Mouse (Mus musculus): ENCODE results near the gene Sema6c. TPM values are rescaled to one million over a fixed set of nuclear protein-coding genes. Genes with fewer than 3 reads are reported as not detected.

The Sema6c gene
- total and polyA plus RNA-seq, 2 experiments from 2014 or later = 17.1 to 126 TPM

- H3K4me1 ChIP-seq (ENCODE audit: insufficient read depth, low read length) = no peaks in the 10 kb centered on the region
- no peak for TF ChIP-seq CTCF (IDR thresholded peaks at IDR 0.05)
- H3K4me2 ChIP-seq (ENCODE audit: low read depth, low read length, poor library complexity, severe bottlenecking) = no peak overlapping the region
- H3K9ac ChIP-seq (replicated peaks; ENCODE audit: low read length, poor library complexity, severe bottlenecking) = no peak overlapping the region
- no peak for DNase-seq (ENCODE audit: low spot score)
- WGBS = 61% methylated on average over 18 of the region's 18 CpGs
- no peaks in the 10 kb centered on the region for H3K27me3 ChIP-seq (ENCODE audit: insufficient read depth, low read length)
- no peak for ATAC-seq (ENCODE audit: low FRiP score)
- no peaks in the 10 kb centered on the region for H3K9me3 ChIP-seq (ENCODE audit: low read length)
- H3K27ac ChIP-seq (ENCODE audit: low read depth, low read length) = no peak overlapping the region
- peaks cover 14% of the 10 kb centered on the region for H3K36me3 ChIP-seq (ENCODE audit: insufficient read depth, low read length)
- H3K4me3 ChIP-seq (ENCODE audit: low read depth, low read length) = no peak overlapping the region
Observed at GRCm38 (mm10) chr3:95140289-95140595, 20.0 kb upstream of the Sema6c start.

GRCm38 (mm10) chr3:95140795-95141194, 19.5 kb upstream of the Sema6c start:
- Histone ChIP-seq H3K36me3 (ENCODE audit: insufficient read depth, low read length) (peaks cover 14% of the 10 kb centered on the region), H3K9me3 (ENCODE audit: low read length) (no peaks in the 10 kb centered on the region), H3K27ac (ENCODE audit: low read depth, low read length) (no peak overlapping the region), H3K27me3 (ENCODE audit: insufficient read depth, low read length) (no peaks in the 10 kb centered on the region), H3K9ac (replicated peaks; ENCODE audit: low read length, poor library complexity, severe bottlenecking) (no peak overlapping the region), H3K4me3 (ENCODE audit: low read depth, low read length) (no peak overlapping the region), H3K4me2 (ENCODE audit: low read depth, low read length, poor library complexity, severe bottlenecking) (no peak overlapping the region), H3K4me1 (ENCODE audit: insufficient read depth, low read length) (no peaks in the 10 kb centered on the region)
- no peak for TF ChIP-seq CTCF (IDR thresholded peaks at IDR 0.05)
- DNase-seq (ENCODE audit: low spot score) = no peak
- WGBS = 79% methylated on average over 6 of the region's 6 CpGs
- no peak for ATAC-seq (ENCODE audit: low FRiP score)

- no peak for DNase-seq (ENCODE audit: low spot score)
- H3K4me2 ChIP-seq (ENCODE audit: low read depth, low read length, poor library complexity, severe bottlenecking) = no peak overlapping the region
- no peak for ATAC-seq (ENCODE audit: low FRiP score)
- H3K36me3 ChIP-seq (ENCODE audit: insufficient read depth, low read length) = peaks cover 14% of the 10 kb centered on the region
- 97% methylated on average over 9 of the region's 9 CpGs for WGBS
- no peak overlapping the region for H3K27ac ChIP-seq (ENCODE audit: low read depth, low read length)
- H3K9ac ChIP-seq (replicated peaks; ENCODE audit: low read length, poor library complexity, severe bottlenecking) = no peak overlapping the region
- no peaks in the 10 kb centered on the region for H3K9me3 ChIP-seq (ENCODE audit: low read length)
- H3K4me1 ChIP-seq (ENCODE audit: insufficient read depth, low read length) = no peaks in the 10 kb centered on the region
- H3K27me3 ChIP-seq (ENCODE audit: insufficient read depth, low read length) = no peaks in the 10 kb centered on the region
- no peak overlapping the region for H3K4me3 ChIP-seq (ENCODE audit: low read depth, low read length)
- no peak for TF ChIP-seq CTCF (IDR thresholded peaks at IDR 0.05)
Observed at GRCm38 (mm10) chr3:95141474-95141873, 18.8 kb upstream of the Sema6c start.

- no peaks in the 10 kb centered on the region for H3K4me1 ChIP-seq (ENCODE audit: insufficient read depth, low read length)
- H3K4me2 ChIP-seq (ENCODE audit: low read depth, low read length, poor library complexity, severe bottlenecking) = no peak within 1 kb of the TSS
- no peaks in the 10 kb centered on the region for H3K27me3 ChIP-seq (ENCODE audit: insufficient read depth, low read length)
- H3K9me3 ChIP-seq (ENCODE audit: low read length) = no peaks in the 10 kb centered on the region
- 87% methylated on average over 10 of the region's 10 CpGs for WGBS
- DNase-seq (ENCODE audit: low spot score) (no peak), ATAC-seq (ENCODE audit: low FRiP score) (no peak; the same call in 1 of the 2 replicates)
- H3K9ac ChIP-seq (replicated peaks; ENCODE audit: low read length, poor library complexity, severe bottlenecking) = no peak within 1 kb of the TSS
- H3K27ac ChIP-seq (ENCODE audit: low read depth, low read length) = no peak within 1 kb of the TSS
- no peak within 1 kb of the TSS for H3K4me3 ChIP-seq (ENCODE audit: low read depth, low read length)
- peaks cover 14% of the 10 kb centered on the region for H3K36me3 ChIP-seq (ENCODE audit: insufficient read depth, low read length)
- no peak for TF ChIP-seq CTCF (IDR thresholded peaks at IDR 0.05)
Observed at GRCm38 (mm10) chr3:95141952-95142616, 18.2 kb upstream of the Sema6c start, which contains the start of gene Tnfaip8l2. Gene Tnfaip8l2, minus strand, starts transcription at chr3:95142360.

GRCm38 (mm10) chr3:95142617-95143011, 17.6 kb upstream of the Sema6c start:
- Histone ChIP-seq H3K4me1 (ENCODE audit: insufficient read depth, low read length) (no peaks in the 10 kb centered on the region), H3K36me3 (ENCODE audit: insufficient read depth, low read length) (peaks cover 14% of the 10 kb centered on the region), H3K4me3 (ENCODE audit: low read depth, low read length) (no peak overlapping the region), H3K27me3 (ENCODE audit: insufficient read depth, low read length) (no peaks in the 10 kb centered on the region), H3K4me2 (ENCODE audit: low read depth, low read length, poor library complexity, severe bottlenecking) (no peak overlapping the region), H3K9ac (replicated peaks; ENCODE audit: low read length, poor library complexity, severe bottlenecking) (no peak overlapping the region), H3K27ac (ENCODE audit: low read depth, low read length) (no peak overlapping the region), H3K9me3 (ENCODE audit: low read length) (no peaks in the 10 kb centered on the region)
- DNase-seq (ENCODE audit: low spot score) (peak; percentile 71), ATAC-seq (ENCODE audit: low FRiP score) (peak; percentile 58; the same call in 1 of the 2 replicates)
- WGBS = 14% methylated on average over 5 of the region's 5 CpGs
- peak; percentile 92 for TF ChIP-seq CTCF (IDR thresholded peaks at IDR 0.05)

- H3K4me2 ChIP-seq (ENCODE audit: low read depth, low read length, poor library complexity, severe bottlenecking) = no peak overlapping the region
- no peak for ATAC-seq (ENCODE audit: low FRiP score)
- no peaks in the 10 kb centered on the region for H3K9me3 ChIP-seq (ENCODE audit: low read length)
- H3K9ac ChIP-seq (replicated peaks; ENCODE audit: low read length, poor library complexity, severe bottlenecking) = no peak overlapping the region
- H3K36me3 ChIP-seq (ENCODE audit: insufficient read depth, low read length) = no peaks in the 10 kb centered on the region
- 43% methylated on average over 3 of the region's 3 CpGs for WGBS
- H3K27me3 ChIP-seq (ENCODE audit: insufficient read depth, low read length) = no peaks in the 10 kb centered on the region
- no peak overlapping the region for H3K4me3 ChIP-seq (ENCODE audit: low read depth, low read length)
- H3K4me1 ChIP-seq (ENCODE audit: insufficient read depth, low read length) = no peaks in the 10 kb centered on the region
- no peak overlapping the region for H3K27ac ChIP-seq (ENCODE audit: low read depth, low read length)
- DNase-seq (ENCODE audit: low spot score) = no peak
- no peak for TF ChIP-seq CTCF (IDR thresholded peaks at IDR 0.05)
Observed at GRCm38 (mm10) chr3:95147924-95148323, 12.3 kb upstream of the Sema6c start.

All from midbrain, postnatal 0 days (tissue).